Mouse (Mus musculus): ENCODE results near the gene Fam151a.
"Not testable (repeated sequence)": the region's sequence is repeated elsewhere in the genome, so short reads cannot be mapped to it uniquely, and the experiment has no call there.

Fam151a gene

GRCm38 (mm10) chr4:106733636-106734035 is at the start of gene Fam151a:
TSS of gene Fam151a (plus strand) at chr4:106733889.
- DNase-seq (ENCODE audit: low read depth) = no peak

DNA sequence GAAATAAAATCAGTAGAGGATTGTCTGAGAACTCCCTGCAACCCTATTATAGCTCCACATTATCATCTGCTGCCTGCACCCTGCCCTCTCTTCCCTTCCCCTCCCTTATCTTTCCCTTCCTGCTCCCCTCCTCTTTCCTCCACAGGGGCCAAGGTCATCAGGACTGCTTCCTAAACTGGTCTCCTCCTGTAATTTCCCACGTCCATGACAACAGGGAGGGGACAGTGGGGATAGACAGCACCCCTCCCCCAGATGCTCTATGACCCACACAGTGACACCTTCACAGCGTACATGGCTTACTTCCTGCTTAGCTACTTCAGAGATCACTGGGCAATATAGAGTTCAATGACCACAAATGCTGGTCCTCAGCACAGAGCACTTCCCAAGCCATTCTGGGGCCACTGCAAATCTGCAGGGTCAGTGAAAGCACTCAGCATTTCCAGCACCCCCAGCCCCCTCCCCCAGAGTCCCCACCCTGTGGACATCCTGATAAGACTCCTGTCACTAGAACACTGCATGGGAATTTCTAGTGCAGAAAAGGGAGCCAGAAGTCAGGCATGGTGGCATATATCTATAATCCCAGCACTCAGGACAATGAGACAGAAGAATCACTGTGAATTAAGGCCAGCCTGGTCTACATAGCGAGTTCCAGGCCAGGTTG is 44.9 kb upstream of the Fam151a start:
- DNase-seq (ENCODE audit: low read depth) = no peak

GRCm38 (mm10) chr4:106693841-106694430 is 39.8 kb upstream of the Fam151a start:
- no peak for DNase-seq (ENCODE audit: low read depth)

DNA sequence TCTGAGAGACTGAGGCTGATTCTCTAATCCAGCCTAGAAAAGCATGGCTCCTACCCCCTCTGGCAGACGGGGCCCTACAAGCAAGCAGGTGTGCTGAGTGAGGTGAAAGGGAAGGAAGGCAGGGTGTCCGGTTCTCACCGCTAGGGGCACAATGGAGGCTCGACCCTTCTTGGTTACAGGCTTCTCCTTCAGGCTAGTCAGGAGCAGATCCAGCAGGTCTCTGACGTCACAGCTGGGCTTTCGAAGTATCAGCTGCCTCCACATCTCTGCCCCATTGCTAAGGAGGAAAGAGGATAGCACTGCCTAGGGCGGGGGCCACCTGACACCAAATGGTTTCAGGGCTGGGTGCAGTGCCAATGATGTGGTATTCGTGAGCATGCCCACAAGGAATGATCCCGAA is 33.7 kb upstream of the Fam151a start:
- DNase-seq (ENCODE audit: low read depth) = peak; percentile 11

DNA sequence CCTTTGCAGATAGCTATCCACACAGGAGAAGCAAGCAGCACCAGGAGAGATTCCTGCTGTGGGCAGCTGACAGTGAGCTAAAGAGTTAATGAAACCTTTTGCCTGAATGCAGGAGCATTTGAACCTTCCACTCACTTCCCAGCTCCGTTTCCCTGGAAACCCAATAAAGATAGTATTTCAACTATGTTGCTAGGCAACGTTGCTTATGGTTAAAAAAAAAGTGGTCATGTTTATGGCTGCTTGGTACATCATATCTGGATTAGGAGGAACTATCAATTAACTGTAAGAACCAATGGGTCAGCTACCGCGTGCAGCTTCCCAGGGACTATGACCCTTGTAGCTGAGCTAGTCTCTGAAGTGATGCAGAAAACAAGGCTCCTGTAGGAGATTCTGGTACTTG is 32.9 kb upstream of the Fam151a start:
- no peak for DNase-seq (ENCODE audit: low read depth)

- DNase-seq (ENCODE audit: low read depth) = no peak
These were observed 29.7 kb upstream of the Fam151a start for GRCm38 (mm10) chr4:106703956-106704355.

DNA sequence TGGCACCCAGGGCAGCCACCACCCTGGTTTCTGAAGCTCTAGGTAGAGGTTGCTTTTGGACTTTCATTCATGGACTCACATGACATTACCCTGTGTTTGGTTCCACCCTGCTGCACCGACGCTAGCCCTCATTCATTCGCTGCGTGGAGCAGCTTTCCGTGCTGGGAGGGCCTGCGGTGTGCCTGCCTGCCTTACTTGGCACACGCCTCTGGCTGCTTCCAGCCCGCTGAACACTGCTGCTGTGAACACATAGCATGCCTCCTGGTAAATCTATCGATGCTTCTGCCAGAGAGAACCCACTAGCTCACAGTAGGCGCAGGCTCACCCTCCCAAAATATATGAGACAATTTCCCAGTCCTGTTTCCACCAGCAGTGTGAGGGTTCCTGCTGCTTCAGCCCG is 29.3 kb upstream of the Fam151a start:
- no peak for DNase-seq (ENCODE audit: low read depth)

DNA sequence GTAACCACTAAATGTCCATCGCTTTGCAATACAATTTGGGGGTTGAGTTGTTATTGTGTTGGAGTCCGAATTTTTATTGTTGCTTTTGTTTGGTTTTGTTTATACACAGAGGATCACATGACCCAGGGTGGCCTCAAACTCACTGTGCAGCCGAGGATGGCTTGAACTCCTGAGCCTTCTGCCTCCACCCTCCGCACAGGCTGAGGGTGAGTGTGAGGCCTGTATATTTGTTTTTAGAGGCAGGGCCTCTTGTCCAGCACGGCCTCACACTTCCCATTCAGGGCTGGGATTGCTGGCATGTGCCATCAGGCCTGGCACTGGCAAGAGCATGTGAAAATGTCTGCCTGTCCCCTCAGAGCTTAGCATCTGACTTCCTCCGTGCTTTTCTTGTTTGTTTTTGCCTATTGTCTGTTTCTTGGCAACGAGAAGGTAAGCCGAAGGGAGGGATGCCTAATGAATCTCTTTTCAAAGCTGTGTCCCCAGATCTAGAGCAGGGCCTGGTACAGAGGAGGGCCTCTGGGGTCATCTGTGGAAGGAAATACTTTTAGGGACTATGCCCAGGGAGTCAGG is 28.5 kb upstream of the Fam151a start:
- DNase-seq (ENCODE audit: low read depth) = no peak

GRCm38 (mm10) chr4:106707957-106708356 is 25.7 kb upstream of the Fam151a start:
- DNase-seq (ENCODE audit: low read depth) = peak; percentile 7

DNA sequence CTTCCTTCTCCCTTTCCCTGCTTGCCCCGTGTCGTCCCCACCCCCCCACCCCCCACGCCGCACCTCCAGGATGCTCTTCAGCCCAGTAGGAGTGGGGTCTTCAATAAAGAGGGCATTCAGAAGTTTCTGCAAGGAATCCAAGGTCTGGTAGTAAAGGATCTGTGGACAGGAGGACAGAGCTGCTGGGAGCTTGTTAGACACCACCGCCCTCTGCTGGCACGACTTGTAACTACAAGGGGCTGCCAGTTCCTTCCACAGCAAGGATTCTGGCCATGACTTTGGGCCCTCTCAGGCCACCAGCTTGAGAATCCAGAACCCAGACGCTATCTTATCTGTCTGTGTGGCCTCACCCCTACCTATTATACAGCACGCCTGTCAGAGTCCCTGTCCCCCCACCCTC is 25.3 kb upstream of the Fam151a start:
- peak; percentile 66 for DNase-seq (ENCODE audit: low read depth)

GRCm38 (mm10) chr4:106713622-106714021 is 20.1 kb upstream of the Fam151a start:
- DNase-seq (ENCODE audit: low read depth) = peak; percentile 6

DNA sequence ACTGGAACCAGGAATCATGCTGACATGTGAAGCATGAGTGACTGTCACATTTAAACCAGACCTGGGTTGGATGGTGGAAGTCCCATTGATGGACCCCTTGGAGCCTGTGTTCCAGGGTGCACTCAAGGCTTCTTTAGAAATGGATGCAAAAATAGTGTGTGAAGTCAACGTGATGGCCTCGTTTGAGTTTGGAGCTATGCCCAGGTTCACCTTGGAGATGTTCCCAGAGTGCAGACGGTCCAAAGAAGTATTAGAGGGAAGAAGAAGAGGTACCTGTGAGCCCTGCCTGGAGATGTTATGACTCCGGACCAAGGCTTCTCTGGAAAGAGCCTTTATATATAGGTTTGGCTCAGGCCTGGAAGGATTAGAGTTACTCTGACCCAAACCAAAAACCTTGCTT is 13.1 kb upstream of the Fam151a start:
- no peak for DNase-seq (ENCODE audit: low read depth)

DNA sequence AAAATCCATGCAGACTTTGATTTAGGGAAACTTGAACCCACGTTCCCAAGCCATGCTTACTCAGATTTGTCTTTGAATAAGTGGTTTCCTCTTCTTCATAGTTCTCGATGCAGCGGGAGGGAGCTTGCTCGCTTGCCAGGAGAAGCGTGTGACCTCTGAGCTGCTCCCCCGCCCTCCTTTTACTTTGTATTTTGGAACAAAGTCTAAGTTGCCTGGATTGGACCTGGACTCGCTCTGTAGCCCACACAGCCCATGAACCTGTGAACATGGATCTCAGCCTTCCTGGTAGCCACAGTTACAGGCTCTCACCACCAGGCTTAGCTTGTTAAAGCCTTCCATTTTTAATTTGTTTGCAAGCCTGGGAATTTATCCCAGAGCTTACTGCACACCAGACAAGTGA is 2.9 kb upstream of the Fam151a start, which contains the start of gene Mroh7:
TSS of gene Mroh7 (minus strand) at position 112 of the 400 bp plus-strand sequence.
- DNase-seq (ENCODE audit: low read depth) = no peak

DNA sequence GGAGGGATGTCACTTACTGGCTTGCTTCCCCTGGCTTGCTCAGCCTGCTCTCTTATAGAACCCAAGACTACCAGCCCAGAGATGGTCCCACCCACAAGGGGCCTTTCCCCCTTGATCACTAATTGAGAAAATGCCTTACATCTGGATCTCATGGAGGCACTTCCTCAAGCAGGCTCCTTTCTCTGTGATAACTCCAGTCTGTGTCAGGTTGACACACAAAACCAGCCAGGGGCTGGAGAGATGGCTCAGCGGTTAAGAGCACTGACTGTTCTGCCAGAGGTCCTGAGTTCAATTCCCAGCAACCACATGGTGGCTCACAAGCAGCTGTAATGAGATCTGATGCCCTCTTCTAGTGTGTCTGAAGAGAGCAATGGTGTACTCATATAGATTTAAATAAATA is 3.2 kb downstream of the Fam151a start:
- DNase-seq (ENCODE audit: low read depth) = not testable (repeated sequence)

DNA sequence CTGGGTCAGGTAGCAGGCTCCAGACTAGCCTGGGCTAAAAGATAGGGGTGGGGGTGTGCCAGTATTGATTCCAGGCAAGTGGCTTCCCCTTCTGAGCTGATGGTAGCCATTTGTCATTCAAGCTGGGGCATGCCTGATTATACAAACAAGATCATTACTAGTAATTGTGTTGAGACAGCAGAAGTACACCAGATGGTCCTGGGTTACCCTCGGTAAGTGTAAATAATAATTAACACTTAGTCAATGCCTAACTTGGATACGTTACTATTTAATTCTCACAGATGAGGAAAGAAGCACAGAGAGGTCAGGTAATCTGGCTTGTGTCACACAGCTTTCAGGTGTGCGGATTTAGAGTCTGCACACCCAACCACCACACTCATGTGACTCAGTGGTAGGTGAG is 4.2 kb downstream of the Fam151a start:
- DNase-seq (ENCODE audit: low read depth) = no peak

GRCm38 (mm10) chr4:106745862-106746261 is 12.2 kb downstream of the Fam151a start:
- DNase-seq (ENCODE audit: low read depth) = no peak

GRCm38 (mm10) chr4:106747001-106747580 is 13.4 kb downstream of the Fam151a start:
- no peak for DNase-seq (ENCODE audit: low read depth)

DNA sequence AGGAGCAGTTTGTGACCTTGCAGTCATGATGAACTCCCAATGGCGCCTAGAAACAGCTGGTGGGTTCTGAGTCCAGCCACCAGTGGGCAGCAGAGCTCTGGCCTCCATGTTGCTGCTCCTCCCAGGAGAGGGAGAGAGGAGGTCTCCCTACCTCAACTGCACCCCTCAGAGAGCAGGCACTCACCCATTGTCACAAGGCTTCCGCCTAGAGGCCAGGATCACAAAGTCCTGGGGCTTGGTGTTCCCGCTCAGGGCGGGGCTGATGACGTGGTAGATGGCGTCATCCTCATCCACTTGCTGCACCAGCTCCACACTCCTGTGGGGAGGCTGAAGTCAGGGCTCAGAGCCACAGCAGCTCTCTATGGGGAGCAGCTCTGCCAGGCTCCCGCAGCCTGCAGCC is 16.0 kb downstream of the Fam151a start:
- peak; percentile 56 for DNase-seq (ENCODE audit: low read depth)

- DNase-seq (ENCODE audit: low read depth) = no peak
These were observed 18.0 kb downstream of the Fam151a start for GRCm38 (mm10) chr4:106751726-106752125.

- DNase-seq (ENCODE audit: low read depth) = no peak
These were observed 30.5 kb downstream of the Fam151a start for GRCm38 (mm10) chr4:106764166-106764565.

GRCm38 (mm10) chr4:106769306-106769705 is 35.6 kb downstream of the Fam151a start:
- no peak for DNase-seq (ENCODE audit: low read depth)

- DNase-seq (ENCODE audit: low read depth) = no peak
These were observed 38.9 kb downstream of the Fam151a start for GRCm38 (mm10) chr4:106772558-106772957.

DNA sequence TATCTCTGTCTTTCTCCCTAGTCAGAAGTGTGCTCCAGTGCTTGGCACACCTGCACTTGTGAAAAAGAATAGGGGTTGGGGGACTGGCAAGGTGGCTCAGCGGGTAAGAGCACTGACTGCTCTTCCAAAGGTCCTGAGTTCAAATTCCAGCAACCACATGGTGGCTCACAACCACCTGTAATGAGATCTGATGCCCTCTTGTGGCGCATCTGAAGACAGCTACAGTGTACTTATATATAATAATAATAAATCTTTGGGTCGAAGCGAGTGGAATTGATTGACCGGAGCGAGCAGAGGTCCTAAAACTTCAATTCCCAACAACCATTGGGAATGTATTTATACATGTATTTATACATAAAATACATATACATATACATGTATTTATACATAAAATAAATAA is 42.1 kb downstream of the Fam151a start:
- peak; percentile 39 for DNase-seq (ENCODE audit: low read depth)
